Mouse (Mus musculus): ENCODE measurements around the gene Slc6a3.

DNA sequence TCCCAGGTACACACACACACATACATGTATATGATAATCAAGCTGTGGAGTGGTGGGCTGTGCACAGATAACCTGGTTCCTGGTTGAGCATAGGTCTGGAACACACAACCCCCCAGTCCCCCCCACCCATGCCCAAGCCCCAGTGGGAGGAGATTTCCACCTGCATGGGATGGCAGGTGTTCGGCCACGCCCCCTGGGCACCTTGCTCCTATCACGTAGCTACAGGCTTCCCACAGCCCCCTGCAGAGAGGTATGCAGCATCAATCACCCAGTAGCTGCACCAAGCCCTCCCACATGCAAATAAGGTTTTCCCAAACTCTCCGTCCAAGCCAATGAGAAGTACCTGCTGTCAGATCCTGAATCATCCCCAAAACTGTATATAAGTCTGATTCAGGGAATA, 19.7 kb upstream of the Slc6a3 start:
- TF ChIP-seq CTCF (IDR thresholded peaks at IDR 0.05; ENCODE audit: low read depth, low read length) (no peak), POLR2A (IDR thresholded peaks at IDR 0.05; ENCODE audit: extremely low read depth, insufficient read depth, low read length) (no peak)

All from liver, adult 2 months (tissue).